Mouse (Mus musculus) myocyte (in vitro differentiated cells): ENCODE data around the gene Rapgef4.

Experiments used
- CEBPB ChIP-seq: IDR thresholded peaks from 2 replicates; pipeline ENCODE4 v1.6.1; 2011; ENCODE audit warnings: mild to moderate bottlenecking, moderate library complexity; ENCODE audit not compliant: poor library complexity, insufficient read depth, severe bottlenecking
- E2F4 ChIP-seq: IDR thresholded peaks from one replicate; pipeline ENCODE4 v1.6.1; 2011; ENCODE audit warnings: mild to moderate bottlenecking, control low read depth, moderate library complexity; ENCODE audit not compliant: insufficient read depth
- MAX ChIP-seq: IDR thresholded peaks from one replicate; pipeline ENCODE4 v1.6.1; 2011; ENCODE audit warnings: low read depth, mild to moderate bottlenecking, control low read depth
- MYOG ChIP-seq, 3 experiments: IDR thresholded peaks; one replicate each; pipeline ENCODE4 v1.6.1; 2011; ENCODE audit warnings: control low read depth in 2 of 3, low read depth in 2 of 3, mild to moderate bottlenecking in 2 of 3; ENCODE audit not compliant: insufficient read length in 2 of 3, control insufficient read depth in 1 of 3, insufficient read depth in 1 of 3
- POLR2A ChIP-seq: IDR thresholded peaks from one replicate; pipeline ENCODE4 v1.6.1; 2011; ENCODE audit warnings: low read depth, mild to moderate bottlenecking, control low read depth, moderate library complexity; ENCODE audit not compliant: insufficient read length
- POLR2AphosphoS2 ChIP-seq: IDR thresholded peaks from one replicate; pipeline ENCODE4 v1.6.1; 2011; ENCODE audit warnings: low read depth, control low read depth; ENCODE audit not compliant: insufficient read length
- SRF ChIP-seq: IDR thresholded peaks from one replicate; pipeline ENCODE4 v1.6.1; 2011; ENCODE audit warnings: low read depth; ENCODE audit not compliant: control insufficient read depth, insufficient read length
- TCF3 ChIP-seq: IDR thresholded peaks from one replicate; pipeline ENCODE4 v1.6.1; 2011; ENCODE audit warnings: low read depth, control low read depth; ENCODE audit not compliant: insufficient read length
- USF1 ChIP-seq: IDR thresholded peaks from one replicate; pipeline ENCODE4 v1.6.1; 2011; ENCODE audit warnings: low read depth, mild to moderate bottlenecking, control low read depth, moderate library complexity

GRCm38 (mm10) chr2:72175971-72176370, 194.9 kb downstream of the Rapgef4 start:
- TF ChIP-seq MAX (no peak), POLR2A (no peak), USF1 (no peak), E2F4 (no peak), SRF (no peak), TCF3 (no peak), POLR2AphosphoS2 (no peak), CEBPB (no peak), MYOG (IDR thresholded peaks at IDR 0.05; ENCODE audit: control insufficient read depth in 1 of 3, insufficient read depth in 1 of 3, insufficient read length in 2 of 3, low read depth in 2 of 3) (no peak)
